Mouse (Mus musculus): ENCODE results near the gene Rnf26.

Gene Rnf26

GRCm38 (mm10) chr9:44088877-44089608, 24.3 kb downstream of the Rnf26 start:
- no peak for DNase-seq (ENCODE audit: low spot score)

- no peak for DNase-seq (ENCODE audit: low spot score)
Observed at GRCm38 (mm10) chr9:44087761-44088455, 25.4 kb downstream of the Rnf26 start.

- no peak for DNase-seq (ENCODE audit: low spot score)
Observed at GRCm38 (mm10) chr9:44086960-44087359, 26.4 kb downstream of the Rnf26 start.

GRCm38 (mm10) chr9:44085741-44086665, 27.3 kb downstream of the Rnf26 start:
- DNase-seq (ENCODE audit: low spot score): no peak

- no peak for DNase-seq (ENCODE audit: low spot score)
Observed at GRCm38 (mm10) chr9:44085276-44085675, 28.0 kb downstream of the Rnf26 start.

- DNase-seq (ENCODE audit: low spot score): peak; percentile 78
Observed at GRCm38 (mm10) chr9:44084659-44085229, 28.6 kb downstream of the Rnf26 start.

GRCm38 (mm10) chr9:44084236-44084635, 29.1 kb downstream of the Rnf26 start:
- no peak for DNase-seq (ENCODE audit: low spot score)

- no peak for DNase-seq (ENCODE audit: low spot score)
Observed at GRCm38 (mm10) chr9:44083392-44084121, 29.8 kb downstream of the Rnf26 start.

- DNase-seq (ENCODE audit: low spot score): no peak
Observed at GRCm38 (mm10) chr9:44082266-44082665, 31.1 kb downstream of the Rnf26 start.

GRCm38 (mm10) chr9:44081581-44081980, 31.7 kb downstream of the Rnf26 start:
- no peak for DNase-seq (ENCODE audit: low spot score)

- DNase-seq (ENCODE audit: low spot score): no peak
Observed at GRCm38 (mm10) chr9:44080953-44081352, 32.4 kb downstream of the Rnf26 start.

GRCm38 (mm10) chr9:44079997-44080780, 33.1 kb downstream of the Rnf26 start:
- DNase-seq (ENCODE audit: low spot score): no peak

GRCm38 (mm10) chr9:44078955-44079756, 34.2 kb downstream of the Rnf26 start:
- no peak for DNase-seq (ENCODE audit: low spot score)

GRCm38 (mm10) chr9:44078136-44078797, 35.0 kb downstream of the Rnf26 start:
- DNase-seq (ENCODE audit: low spot score): no peak

- DNase-seq (ENCODE audit: low spot score): no peak
Observed at GRCm38 (mm10) chr9:44077266-44077910, 35.9 kb downstream of the Rnf26 start.

- DNase-seq (ENCODE audit: low spot score): no peak
Observed at GRCm38 (mm10) chr9:44076764-44077120, 36.6 kb downstream of the Rnf26 start.

- DNase-seq (ENCODE audit: low spot score): no peak
Observed at GRCm38 (mm10) chr9:44075996-44076763, 37.1 kb downstream of the Rnf26 start.
